Mouse (Mus musculus): ENCODE results near the gene Tial1. TPM values are rescaled to one million over a fixed set of nuclear protein-coding genes. Genes with fewer than 3 reads are reported as not detected.
A peak's percentile ranks its signal among the peaks of the same experiment; 100 is the strongest.

Tial1 gene
- total RNA-seq, 2 experiments from 2014 or later, result 39.8 to 41.5 TPM

DNA sequence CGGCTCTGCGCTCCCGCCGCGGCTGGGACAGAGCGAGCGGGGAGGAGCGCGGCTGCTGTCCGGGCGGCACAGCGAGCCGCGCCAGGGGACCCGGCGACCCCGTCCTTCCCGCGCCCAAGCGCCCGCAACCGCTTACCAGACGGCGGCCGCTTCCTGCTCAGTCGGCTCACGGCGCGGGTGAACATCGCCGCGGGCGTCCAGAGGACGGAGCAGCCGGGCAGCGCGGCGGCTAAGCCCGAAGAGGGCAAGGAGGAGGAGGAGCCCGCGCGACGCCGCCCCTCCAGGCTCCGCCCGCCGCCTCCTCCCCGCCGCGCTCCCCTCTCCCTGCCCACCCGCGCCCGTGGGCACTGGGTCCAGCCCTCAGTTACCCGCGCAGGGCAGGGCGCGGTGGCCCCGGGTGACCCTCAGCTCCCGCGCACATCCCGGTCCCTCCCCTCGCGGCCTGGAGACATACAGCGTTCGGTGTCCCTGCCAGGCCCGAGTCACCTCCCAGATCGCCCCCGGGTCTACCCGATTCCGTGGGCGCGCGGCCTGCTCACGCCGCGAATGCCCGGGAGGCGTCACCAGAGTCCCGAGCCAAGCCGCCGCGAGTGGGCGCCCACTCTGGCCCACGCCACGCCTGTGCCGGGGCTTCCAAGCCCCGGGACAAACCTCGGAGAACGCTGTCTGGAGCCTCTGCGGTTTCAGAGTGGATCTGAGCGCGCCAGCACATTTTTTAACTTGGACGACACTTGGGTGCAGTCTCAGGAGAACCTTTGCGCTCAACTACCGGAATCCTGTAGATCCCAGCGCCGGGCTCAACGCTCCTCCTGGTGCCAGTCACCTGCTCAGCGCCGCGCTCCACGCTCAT is 43.4 kb downstream of the Tial1 start, which contains the start of gene Rgs10:
Gene Rgs10 (minus strand): TSS at position 829 of the 850 bp plus-strand sequence.
- intact Hi-C loops (cut with DNase I; ENCODE audit: low total_unique reads), result no loop called here
- peak; percentile 63 for DNase-seq

DNA sequence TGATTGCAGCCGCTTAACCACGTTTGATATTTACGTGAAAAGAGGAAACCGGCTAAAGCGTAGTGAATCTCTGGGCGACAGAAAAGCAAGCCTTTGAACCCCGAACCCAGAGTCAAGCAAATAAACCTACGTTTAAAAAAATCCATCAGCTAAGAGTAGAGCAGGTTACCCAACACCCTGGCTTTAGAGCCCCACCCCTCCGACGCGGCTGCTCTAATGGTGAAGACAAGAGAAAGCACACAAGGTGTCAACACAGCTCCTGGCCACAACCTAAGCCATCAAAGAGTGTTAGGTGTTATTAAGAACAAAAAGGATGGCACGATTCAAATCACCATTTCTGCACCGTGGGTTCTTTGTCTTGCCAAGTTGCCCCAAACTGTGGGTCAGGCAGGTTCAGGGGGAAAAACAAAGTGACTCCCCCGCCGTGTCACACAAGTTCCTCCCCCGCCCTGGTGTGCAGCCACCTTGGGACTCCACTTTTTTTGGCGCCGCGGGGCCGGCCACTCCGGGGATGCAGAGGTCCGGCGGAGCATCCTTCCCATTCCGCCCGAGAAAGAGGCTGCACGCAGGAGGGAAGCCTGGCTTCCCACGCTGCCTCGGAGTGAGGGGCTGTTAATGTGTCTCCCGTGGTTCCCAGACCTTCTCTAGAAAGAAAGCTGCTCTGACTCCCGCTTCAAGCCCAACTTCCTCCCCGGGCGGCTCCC is 44.1 kb downstream of the Tial1 start:
- DNase-seq, result no peak
- intact Hi-C loops (cut with DNase I; ENCODE audit: low total_unique reads), result no loop called here

DNA sequence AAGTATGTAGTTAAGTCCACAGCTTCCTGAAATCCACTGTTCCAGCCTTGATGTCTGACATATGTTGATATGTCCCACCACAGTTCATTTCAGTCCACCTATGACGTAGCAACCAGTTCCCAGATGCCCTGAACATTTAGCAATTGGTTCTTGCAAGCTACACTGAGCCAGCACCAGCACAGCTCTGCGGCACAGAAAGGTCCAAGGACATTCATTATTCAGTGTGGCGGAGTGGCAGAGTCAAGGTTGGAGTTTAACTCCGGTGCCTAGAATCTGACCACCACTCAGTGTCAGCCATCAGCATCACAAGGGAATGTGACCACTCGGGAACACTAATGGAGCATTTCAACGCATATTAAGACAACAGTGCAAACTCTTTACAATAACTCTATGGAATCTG is 44.9 kb downstream of the Tial1 start:
- intact Hi-C loops (cut with DNase I; ENCODE audit: low total_unique reads), result no loop called here
- DNase-seq, result no peak

DNA sequence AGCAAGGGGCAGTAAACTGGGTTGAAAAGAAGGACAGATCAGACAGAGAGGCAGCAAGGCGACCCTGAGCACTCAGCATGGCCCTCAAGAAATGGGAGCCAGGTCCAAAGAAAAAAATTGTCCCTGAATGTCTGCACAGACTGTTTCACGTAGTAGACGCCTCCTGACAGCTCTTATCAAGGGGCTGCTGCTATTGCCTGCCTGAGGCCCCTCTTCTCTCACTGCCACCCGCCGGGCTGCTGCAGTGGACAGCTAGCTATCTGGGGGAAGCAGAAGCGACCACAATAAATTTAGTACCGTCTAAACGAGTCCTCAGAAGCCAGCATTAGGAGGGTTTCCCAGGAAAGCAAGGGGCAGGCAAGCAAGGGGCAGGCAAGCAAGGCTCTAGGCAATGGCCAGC is 47.1 kb downstream of the Tial1 start:
- intact Hi-C loops (cut with DNase I; ENCODE audit: low total_unique reads), result no loop called here
- no peak for DNase-seq

DNA sequence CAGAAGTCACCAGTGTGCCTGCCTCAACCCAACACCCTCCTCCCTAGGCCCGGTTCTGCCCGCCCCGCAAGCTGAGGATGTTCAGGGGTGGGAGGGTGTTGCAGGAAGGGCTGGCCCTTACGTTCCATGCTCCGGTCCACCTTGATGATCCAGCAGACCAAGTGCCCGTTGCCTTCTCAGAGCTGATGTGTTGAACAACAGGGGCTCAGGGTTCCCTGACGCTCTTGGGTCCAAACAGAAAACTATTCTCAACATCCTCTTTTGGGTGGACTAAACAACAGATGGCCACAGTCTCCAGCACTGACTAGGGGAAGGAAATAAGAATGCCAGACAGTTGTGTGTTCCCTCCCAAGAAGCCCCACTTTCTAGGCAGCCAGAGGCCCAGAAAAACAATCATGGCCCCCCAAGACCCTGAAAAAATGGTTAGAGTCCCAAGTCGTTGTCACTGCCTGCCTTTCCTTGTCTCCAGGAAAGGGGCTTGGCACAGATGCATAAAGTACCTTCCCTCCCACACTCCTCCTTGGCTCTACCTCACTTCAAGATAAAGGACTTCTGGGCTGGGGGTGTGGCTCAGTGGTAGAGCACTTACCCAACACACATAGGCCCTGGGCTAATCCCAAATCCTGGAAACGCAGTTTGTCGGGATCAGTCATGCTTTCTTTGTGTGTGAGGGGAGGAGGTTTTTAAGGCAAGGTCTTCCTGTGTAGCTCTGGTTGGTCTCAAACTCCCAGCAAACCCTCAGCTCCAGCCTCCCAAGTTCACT is 49.3 kb downstream of the Tial1 start:
- intact Hi-C loops (cut with DNase I; ENCODE audit: low total_unique reads), result no loop called here
- no peak for DNase-seq

DNA sequence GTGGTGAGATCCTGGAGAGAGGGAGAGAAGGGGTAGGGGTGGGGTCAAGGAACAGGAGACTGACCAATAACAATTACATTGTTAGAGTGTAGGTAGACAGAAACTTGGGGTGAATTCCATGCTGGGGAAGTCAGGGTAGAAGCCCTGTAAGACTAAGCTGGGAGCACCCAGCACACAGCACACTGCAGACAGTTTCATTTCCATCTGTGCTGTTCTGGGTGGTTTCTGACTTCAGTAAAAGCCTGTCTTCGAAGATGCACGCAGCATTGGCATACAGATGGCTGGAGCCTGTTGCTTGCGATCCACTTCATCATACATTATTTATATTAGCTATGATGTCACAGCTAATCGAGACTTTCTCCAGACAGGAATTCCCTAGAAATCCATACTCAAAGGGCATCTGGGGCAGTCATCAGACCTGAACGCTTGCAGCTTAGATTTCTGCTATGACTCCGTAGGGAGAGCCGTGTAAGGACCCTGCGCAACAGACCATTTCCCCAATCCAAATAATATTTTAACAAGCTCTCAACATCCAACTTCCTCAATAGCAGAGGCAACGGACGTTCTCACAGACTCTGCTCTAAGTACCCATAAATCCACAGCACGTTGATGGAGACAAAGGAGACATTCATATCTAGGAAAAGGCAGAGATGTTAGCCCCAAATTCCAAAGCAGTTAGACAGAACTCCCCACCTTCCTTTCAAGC is 50.7 kb downstream of the Tial1 start:
- DNase-seq, result no peak
- intact Hi-C loops (cut with DNase I; ENCODE audit: low total_unique reads), result no loop called here

DNA sequence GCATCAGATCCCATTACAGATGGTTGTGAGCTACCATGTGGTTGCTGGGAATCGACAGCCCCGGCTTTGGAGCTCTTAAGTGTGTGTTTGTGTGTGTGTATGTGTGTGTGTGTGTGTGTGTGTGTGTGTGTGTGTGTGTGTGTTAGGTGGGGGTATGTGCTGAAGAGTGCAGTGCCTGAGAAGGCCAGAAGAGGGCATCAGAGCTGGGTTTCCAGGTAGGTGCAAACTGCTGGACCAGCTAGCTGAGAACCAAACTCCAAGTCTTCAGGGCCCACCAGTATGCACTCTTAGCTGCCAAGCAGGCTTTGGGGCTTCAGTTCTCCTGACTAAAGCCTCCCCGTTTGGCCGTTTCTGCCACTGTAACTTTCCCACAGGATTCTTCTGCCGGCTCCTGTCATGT is 53.3 kb downstream of the Tial1 start:
- intact Hi-C loops (cut with DNase I; ENCODE audit: low total_unique reads), result no loop called here
- DNase-seq, result no peak

DNA sequence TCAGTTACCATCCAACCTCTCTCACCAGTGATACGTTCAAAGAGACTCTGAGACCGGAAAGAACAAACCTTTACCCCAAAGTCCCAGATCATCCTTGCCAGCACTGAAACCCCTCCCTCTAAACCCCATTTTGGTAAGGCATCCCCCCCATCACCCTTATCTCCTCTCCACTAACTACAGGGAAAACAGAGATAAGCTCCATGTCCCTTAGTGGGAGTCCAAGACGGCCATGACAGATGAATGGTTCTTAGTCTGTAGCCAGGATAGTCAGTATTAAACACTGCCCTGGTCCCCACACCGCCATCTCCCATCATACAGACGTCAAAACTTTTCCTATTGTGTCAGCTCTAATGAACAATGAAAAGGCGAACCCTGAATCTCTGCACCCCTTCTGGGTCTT is 57.5 kb downstream of the Tial1 start:
- no peak for DNase-seq
- intact Hi-C loops (cut with DNase I; ENCODE audit: low total_unique reads), result no loop called here

DNA sequence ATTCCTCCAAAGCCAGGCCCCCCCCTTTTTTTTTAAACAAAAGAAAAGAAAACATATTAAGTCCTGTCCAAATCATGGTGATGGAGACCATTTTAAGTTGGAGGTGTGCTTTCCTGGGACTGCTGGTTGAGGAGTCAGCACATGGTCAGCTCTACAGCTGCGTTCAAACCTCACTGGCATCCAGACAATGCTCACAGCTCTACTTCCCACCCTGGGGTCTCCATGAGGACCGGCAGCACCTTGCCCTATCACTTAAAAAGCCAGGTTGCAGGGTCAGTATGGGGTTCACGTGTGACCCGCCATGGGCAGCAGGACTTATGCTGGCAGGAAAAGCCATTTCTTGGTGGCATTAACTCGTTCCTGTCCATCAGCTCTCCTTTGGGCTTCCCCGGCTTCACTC is 57.9 kb downstream of the Tial1 start:
- DNase-seq, result no peak
- intact Hi-C loops (cut with DNase I; ENCODE audit: low total_unique reads), result no loop called here

DNA sequence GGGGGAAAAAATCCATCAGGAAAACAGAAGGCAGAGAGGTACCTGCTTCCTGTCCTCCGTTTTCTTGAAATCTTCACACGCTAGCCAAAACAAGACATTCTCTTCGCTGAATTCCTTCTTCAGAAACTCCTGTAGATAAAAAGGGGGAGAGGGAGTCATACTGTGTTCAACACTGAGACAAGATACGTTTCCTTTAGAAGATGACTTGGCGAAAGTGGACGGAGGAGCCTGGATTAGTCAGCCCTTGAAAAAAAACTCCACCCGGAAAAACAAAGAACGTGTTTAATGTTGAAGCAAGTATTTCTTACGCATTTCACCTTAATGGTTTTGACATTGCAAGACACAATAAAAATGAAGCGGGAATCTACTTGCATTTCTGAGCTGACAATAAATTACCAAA is 58.4 kb downstream of the Tial1 start:
- DNase-seq, result no peak
- intact Hi-C loops (cut with DNase I; ENCODE audit: low total_unique reads), result no loop called here

DNA sequence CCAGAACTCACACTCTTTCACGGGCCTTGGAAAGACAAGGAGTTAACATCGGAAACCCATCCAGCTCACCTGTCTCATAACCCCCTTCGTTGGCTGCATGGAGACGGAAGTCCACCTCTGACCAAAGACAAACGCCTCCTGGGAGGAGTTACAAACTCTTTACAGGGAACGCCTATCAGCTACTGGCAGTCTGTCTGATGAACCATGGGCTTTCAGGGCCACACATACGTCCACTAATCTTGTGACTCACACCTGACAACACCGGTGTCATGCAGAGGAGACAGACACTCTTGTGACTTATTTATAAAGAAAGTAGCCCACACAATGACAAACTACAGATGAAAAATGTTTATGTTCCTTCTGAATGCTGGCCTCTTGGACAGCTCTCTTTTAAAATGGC is 58.9 kb downstream of the Tial1 start:
- intact Hi-C loops (cut with DNase I; ENCODE audit: low total_unique reads), result no loop called here

DNA sequence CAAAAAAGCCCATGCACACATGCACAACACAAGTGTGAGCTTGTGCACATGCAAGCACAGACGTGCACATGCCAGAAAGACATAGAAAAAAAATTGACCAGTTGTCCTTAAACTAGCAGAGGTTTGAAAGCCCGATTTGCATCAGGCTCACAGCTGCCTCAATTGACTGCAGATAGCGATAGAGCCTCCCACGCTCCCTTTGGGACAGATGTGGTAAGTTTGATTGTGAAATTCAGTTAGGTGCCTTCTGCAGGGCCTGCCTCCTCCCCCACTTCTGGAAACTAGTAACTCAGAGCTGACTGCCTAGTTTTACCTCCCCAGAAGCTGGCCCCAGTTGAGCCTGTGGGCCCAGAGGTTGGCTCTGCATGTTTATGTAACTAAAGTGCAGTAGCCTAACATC is 62.9 kb downstream of the Tial1 start:
- intact Hi-C loops (cut with DNase I; ENCODE audit: low total_unique reads), result no loop called here
- no peak for DNase-seq

More for the DNA sequence above, 58.9 kb downstream of the Tial1 start:
- DNase-seq, result no peak

DNA sequence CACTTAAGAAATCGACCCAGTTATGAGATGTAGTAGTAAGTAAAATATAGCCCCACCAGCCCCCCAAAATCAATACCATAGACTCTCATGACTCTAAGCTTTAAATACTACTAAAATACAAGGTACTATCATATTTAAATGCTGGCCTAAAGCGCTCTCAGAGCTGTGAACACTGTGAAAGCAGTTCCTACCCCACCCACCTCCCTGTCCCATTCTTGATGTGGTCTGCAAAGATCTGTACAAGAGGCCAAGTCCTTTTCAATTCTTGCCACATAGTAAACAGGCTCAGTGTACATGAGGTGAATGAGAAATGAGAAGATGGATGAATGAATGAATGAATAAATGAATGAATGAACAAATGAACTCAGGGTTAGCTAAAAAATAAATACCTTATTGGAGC is 64.5 kb downstream of the Tial1 start:
- DNase-seq, result no peak
- intact Hi-C loops (cut with DNase I; ENCODE audit: low total_unique reads), result no loop called here

DNA sequence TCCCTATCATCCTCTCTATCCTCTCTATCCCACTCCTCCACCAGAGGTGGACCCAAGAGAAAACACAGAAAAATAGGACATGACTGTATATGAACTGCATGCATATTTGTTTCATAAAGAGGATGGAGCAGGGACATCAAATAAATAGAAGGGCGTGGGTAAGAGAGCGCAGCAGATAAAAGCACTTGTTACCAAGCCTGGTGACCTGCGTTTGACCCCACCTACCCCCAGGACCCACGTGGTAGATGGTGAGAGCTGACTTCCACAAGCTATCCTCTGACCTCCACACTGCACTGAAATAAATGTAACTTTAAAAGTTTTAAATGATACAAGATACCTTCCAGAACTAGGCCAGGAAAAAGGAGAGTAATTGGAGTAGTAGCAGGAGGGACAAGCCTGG is 67.8 kb downstream of the Tial1 start:
- no peak for DNase-seq
- intact Hi-C loops (cut with DNase I; ENCODE audit: low total_unique reads), result no loop called here

DNA sequence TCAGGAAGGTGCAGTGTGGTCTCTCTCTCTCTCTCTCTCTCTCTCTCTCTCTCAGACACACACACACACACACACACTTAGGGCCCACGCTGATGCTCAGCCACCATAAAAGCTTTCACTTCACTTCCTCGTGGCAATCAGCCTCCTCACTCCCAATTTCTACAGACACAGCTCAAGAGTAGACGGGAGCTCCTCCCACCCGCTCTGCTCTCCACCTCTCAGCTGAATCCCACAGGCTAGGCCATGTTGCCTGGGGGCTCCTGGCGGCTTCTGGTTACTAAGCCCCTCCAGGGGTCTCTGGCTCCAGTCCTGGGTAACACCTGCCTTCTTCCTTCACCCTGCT is 68.6 kb downstream of the Tial1 start:
- DNase-seq, result no peak
- intact Hi-C loops (cut with DNase I; ENCODE audit: low total_unique reads), result no loop called here

DNA sequence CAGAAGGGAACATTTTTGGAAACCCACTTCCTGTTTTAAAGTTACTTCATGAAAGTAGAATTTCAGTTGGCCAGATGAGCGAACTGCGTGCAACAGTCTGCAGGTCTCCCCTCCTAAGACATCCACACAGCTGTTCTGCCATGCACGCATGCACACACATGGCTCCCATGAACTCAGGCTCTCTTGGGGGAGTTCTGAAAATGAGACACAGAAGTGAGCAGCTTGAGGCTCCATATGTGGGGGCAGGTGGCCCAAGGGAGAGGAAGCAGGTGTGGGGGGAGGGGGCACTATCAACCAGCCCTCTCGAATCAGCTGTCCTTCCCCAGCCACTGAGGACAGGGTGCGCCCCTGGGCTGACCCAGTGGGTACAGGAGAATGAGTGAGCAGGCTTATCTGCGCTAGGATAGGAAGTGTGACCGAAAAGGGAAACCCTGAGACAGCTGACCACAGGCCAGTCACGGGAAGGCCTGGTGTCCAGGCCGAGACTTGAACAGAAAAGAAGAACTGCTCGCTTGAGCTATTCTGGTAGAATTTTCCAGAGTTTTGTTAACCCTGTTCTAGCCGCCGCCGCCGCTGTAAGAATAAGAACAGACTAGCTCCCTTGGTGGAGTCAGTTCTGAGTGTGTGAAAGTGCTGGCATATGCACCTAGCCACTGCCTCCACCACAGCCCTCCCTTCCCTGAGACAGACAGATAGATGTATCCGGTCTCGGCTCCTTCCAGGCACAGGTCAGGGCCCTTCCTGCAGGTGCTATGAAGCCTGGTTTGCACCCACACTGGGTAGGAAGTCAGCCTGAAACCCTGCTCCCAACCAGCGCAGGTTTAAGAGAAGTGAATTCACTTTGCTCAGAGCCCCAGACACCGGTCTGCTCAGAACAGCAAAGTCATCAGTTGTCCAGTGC is 69.2 kb downstream of the Tial1 start:
- no peak for DNase-seq
- intact Hi-C loops (cut with DNase I; ENCODE audit: low total_unique reads), result no loop called here

DNA sequence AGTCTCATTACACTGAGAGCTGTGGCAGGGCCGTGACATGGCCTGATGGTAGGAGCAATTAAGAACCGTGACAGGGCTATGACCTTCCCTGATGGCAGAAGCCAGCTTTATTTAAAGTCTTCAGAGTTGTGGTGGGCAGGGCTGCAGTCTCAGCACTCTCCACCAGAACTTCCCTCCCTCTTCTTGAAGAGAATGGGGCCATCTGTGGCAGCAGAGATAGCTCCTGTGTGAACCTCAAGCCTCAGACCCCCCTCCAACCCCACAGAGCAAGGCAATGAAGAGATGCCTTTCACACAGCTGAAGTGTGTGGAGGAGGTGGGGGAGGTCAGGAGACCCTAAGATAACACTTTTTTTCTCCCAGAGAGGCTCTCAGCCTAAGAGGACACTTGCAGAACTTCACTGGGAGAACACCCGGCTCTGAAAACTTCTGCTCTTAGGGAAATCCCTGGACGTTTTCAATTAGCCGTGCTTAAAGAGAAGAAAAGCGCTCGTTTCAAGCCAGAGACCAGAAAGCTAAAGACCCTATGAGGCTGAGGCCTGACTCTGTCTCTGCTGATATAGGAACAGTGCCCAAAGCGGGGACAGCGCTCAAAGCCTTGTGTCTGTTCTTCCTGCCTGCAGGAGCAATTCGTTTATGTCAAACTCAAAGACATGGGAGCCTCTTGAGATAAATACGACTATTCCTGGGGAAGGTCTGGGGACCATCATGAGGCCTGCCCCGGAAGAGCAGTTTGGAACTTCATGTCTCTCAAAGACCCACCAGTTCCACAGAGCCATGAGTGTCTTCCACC is 70.1 kb downstream of the Tial1 start:
- intact Hi-C loops (cut with DNase I; ENCODE audit: low total_unique reads), result no loop called here

More for the DNA sequence above, 70.1 kb downstream of the Tial1 start:
- DNase-seq, result no peak
